ENCODE assay signal across 13 mouse cellular contexts in genomic region chr2:72144576-72145200, GRCm38 (mm10).
DNase-seq lines count a peak whose midpoint lies in the region; ATAC-seq lines count a peak whose summit lies in the region.
"Had no signal": no experiment of that assay in that cellular context is flagged by ENCODE, and none has a peak within 500 bp of the region (broad histone marks: within the 10 kb centered on the region; RNA-seq: fewer than 3 reads in every experiment).

No protein-coding gene starts in this region.

- H3K4me3 ChIP-seq in embryonic facial prominence, embryonic 15.5 days (replicated peaks): no peak overlapping the region
- no peak overlapping the region for H3K4me3 ChIP-seq in embryonic facial prominence, embryonic 10.5 days
- H3K4me3 ChIP-seq in lung, embryonic 15.5 days: no peak overlapping the region
- H3K4me3 ChIP-seq: liver, embryonic 12.5 days; midbrain, embryonic 12.5 days had no signal

- WGBS in embryonic facial prominence, embryonic 15.5 days: 43% methylated on average over 7 of the region's 7 CpGs
- 86% methylated on average over 7 of the region's 7 CpGs for WGBS in embryonic facial prominence, embryonic 10.5 days
- WGBS in lung, embryonic 15.5 days: 21% methylated on average over 7 of the region's 7 CpGs

- DNase-seq in embryonic facial prominence, embryonic 10.5 days (ENCODE audit: low spot score): no peak
- no peak for DNase-seq in lung, postnatal 36 days
- DNase-seq in thymus, postnatal 10 days (ENCODE audit: low spot score in 2 of 2): peak; percentile 29 to 36
- DNase-seq in cerebellum, adult 8-10 months: no peak
- DNase-seq in urinary bladder, postnatal 4 days (ENCODE audit: low spot score in 2 of 2): no peak
- DNase-seq: kidney, postnatal 36 days; layer of hippocampus, postnatal 36 days; retina, postnatal 1 day had no signal

- no peaks in the 10 kb centered on the region for H3K9me3 ChIP-seq in embryonic facial prominence, embryonic 15.5 days (replicated peaks)
- no peaks in the 10 kb centered on the region for H3K9me3 ChIP-seq in embryonic facial prominence, embryonic 10.5 days
- H3K9me3 ChIP-seq in lung, embryonic 15.5 days: no peaks in the 10 kb centered on the region
- H3K9me3 ChIP-seq: liver, embryonic 12.5 days; midbrain, embryonic 12.5 days had no signal

- H3K4me1 ChIP-seq in embryonic facial prominence, embryonic 15.5 days: peaks cover 18% of the 10 kb centered on the region
- H3K4me1 ChIP-seq in embryonic facial prominence, embryonic 10.5 days: peaks cover 6% of the 10 kb centered on the region
- H3K4me1 ChIP-seq in lung, embryonic 15.5 days: peaks cover 44% of the 10 kb centered on the region

- no peaks in the 10 kb centered on the region for H3K36me3 ChIP-seq in embryonic facial prominence, embryonic 15.5 days
- H3K36me3 ChIP-seq in embryonic facial prominence, embryonic 10.5 days (replicated peaks): no peaks in the 10 kb centered on the region
- H3K36me3 ChIP-seq in lung, embryonic 15.5 days: no peaks in the 10 kb centered on the region
- H3K36me3 ChIP-seq: liver, embryonic 12.5 days; midbrain, embryonic 12.5 days had no signal

- ATAC-seq in embryonic facial prominence, embryonic 15.5 days (ENCODE audit: insufficient number of reproducible peaks, low FRiP score, low TSS enrichment, low read depth): no peak
- peak; percentile 59 for ATAC-seq in lung, embryonic 15.5 days (ENCODE audit: borderline replicate concordance, extremely low read depth, low FRiP score, low TSS enrichment)
- ATAC-seq in granulocyte monocyte progenitor cell, adult 5-6 weeks (replicated peaks; ENCODE audit: poor library complexity, severe bottlenecking): peak; percentile 67
- ATAC-seq: liver, embryonic 12.5 days had no signal

- H3K9ac ChIP-seq in embryonic facial prominence, embryonic 15.5 days: no peak overlapping the region
- no peak overlapping the region for H3K9ac ChIP-seq in lung, embryonic 15.5 days
- H3K9ac ChIP-seq: liver, embryonic 12.5 days; midbrain, embryonic 12.5 days had no signal

- no peaks in the 10 kb centered on the region for H3K27me3 ChIP-seq in embryonic facial prominence, embryonic 15.5 days
- no peaks in the 10 kb centered on the region for H3K27me3 ChIP-seq in embryonic facial prominence, embryonic 10.5 days (replicated peaks; ENCODE audit: low read depth, poor library complexity, severe bottlenecking)
- no peaks in the 10 kb centered on the region for H3K27me3 ChIP-seq in lung, embryonic 15.5 days
- H3K27me3 ChIP-seq: midbrain, embryonic 12.5 days had no signal

- no peak overlapping the region for H3K4me2 ChIP-seq in embryonic facial prominence, embryonic 15.5 days (replicated peaks)
- no peak overlapping the region for H3K4me2 ChIP-seq in lung, embryonic 15.5 days
- H3K4me2 ChIP-seq: liver, embryonic 12.5 days; midbrain, embryonic 12.5 days had no signal

- 0 out of 2 replicates have a peak overlapping the region, but pooled peaks have one; percentile 22 for H3K27ac ChIP-seq in embryonic facial prominence, embryonic 15.5 days (replicated peaks)
- no peak overlapping the region for H3K27ac ChIP-seq in embryonic facial prominence, embryonic 10.5 days (replicated peaks)
- H3K27ac ChIP-seq in lung, embryonic 15.5 days: peak overlapping the region; percentile 57
- H3K27ac ChIP-seq: liver, embryonic 12.5 days; midbrain, embryonic 12.5 days had no signal

Comparison
In these comparisons a context has a peak if more than half of its experiments do, and no peak if none do; other contexts are left out.
1. DNase-seq: peak in thymus, postnatal 10 days (2 of 2); none in embryonic facial prominence, embryonic 10.5 days (single experiment), lung, postnatal 36 days (single experiment), cerebellum, adult 8-10 months (single experiment) and urinary bladder, postnatal 4 days (0 of 2).